Mouse (Mus musculus) forebrain, embryonic 15.5 days (tissue): Measurements from ENCODE around the gene Cherp. TPM values are rescaled to one million over a fixed set of nuclear protein-coding genes. Genes with fewer than 3 reads are reported as not detected.
A peak's percentile ranks its signal among the peaks of the same experiment; 100 is the strongest.

ENCODE experiments used
- ATAC-seq: fragments of 200-750 bp; cut with Nextera tagmentation; replicated peaks from 2 replicates; pipeline ENCODE4 v1.8.0; 2017; ENCODE audit warnings: mild to moderate bottlenecking, moderate TSS enrichment, moderate library complexity
- H3K27ac ChIP-seq: fragments of 300-500 bp; sonication (generic); replicated peaks from 2 replicates; pipeline ENCODE4 v1.5.1; 2015; ENCODE audit warnings: mild to moderate bottlenecking, inconsistent platforms
- H3K27me3 ChIP-seq: fragments of 300-500 bp; sonication (generic); 2 replicates; pipeline ENCODE4 v1.6.1; 2015; ENCODE audit warnings: inconsistent platforms
- H3K36me3 ChIP-seq: fragments of 300-500 bp; sonication (generic); 2 replicates; pipeline ENCODE4 v1.6.1; 2015; ENCODE audit warnings: mild to moderate bottlenecking, inconsistent platforms
- H3K4me1 ChIP-seq: fragments of 300-500 bp; sonication (generic); 2 replicates; pipeline ENCODE4 v1.6.1; 2015; ENCODE audit warnings: inconsistent platforms
- H3K4me2 ChIP-seq: fragments of 300-500 bp; sonication (generic); replicated peaks from 2 replicates; pipeline ENCODE4 v1.6.1; 2015; ENCODE audit warnings: mild to moderate bottlenecking, inconsistent platforms
- H3K4me3 ChIP-seq: fragments of 300-500 bp; sonication (generic); 2 replicates; pipeline ENCODE4 v1.5.1; 2015; ENCODE audit warnings: mild to moderate bottlenecking, inconsistent platforms
- H3K9ac ChIP-seq: fragments of 300-500 bp; sonication (generic); replicated peaks from 2 replicates; pipeline ENCODE4 v1.6.1; 2015; ENCODE audit warnings: mild to moderate bottlenecking, inconsistent platforms
- H3K9me3 ChIP-seq: fragments of 300-500 bp; sonication (generic); 2 replicates; pipeline ENCODE4 v1.6.1; 2016; ENCODE audit warnings: inconsistent platforms
- WGBS: fragments of 180-500 bp; shearing (Covaris S2); methylation state at CpG from one replicate; pipeline ENCODE4 v1.1.7; 2015; ENCODE audit warnings: mixed read lengths; 5-methylcytosine and 5-hydroxymethylcytosine counted together
- polyA plus RNA-seq: library from polyadenylated mRNA; unstranded; fragments of >200 nt; fragmentation: Nextera tagmentation; extraction: Ambion mirVana; gene quantifications from 2 replicates; pipeline ENCODE4 v1.2.1, GENCODE M21; 2015

Cherp gene
- polyA plus RNA-seq = 46.8 and 52.7 TPM in 2 replicates

DNA sequence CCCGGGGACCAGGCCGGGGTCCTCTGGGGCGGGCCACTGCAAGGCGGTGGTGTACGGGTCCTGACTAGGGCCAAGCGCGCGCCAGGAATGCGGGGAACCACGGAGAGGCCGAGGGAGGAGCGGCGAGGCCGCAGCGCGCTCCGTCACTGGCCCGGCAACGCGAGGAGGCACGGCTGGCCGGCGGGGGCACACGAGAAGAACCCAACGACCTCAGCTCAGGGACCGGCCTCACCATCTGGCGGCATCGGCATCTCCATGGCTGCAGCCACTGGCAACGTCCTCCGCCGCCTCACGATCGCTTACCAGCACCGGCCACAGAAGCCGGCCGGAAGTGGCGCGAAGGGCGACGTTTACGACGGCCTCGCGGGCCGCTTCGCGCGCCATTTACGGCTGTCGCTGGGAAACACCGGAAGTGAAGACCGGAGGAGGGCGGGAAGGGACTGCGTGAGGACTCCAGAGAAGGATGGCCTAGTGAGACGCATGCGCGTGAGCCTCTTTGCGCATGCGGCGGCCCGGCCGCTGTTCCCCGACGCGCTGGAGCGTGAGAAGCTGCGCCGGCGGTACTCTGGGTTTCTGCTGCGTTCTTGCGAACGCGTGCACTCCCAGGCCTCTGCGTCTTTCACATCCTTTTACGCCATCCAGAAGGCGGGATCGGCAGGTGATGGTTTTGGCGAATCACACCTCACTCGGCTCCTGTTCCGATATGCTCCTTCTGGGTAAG is at the start of gene Cherp:
Gene Cherp (minus strand): TSS at position 401 of the 721 bp plus-strand sequence.
- peak; percentile 97 for ATAC-seq
- WGBS = under 1% methylated on average over 80 of the region's 80 CpGs

DNA sequence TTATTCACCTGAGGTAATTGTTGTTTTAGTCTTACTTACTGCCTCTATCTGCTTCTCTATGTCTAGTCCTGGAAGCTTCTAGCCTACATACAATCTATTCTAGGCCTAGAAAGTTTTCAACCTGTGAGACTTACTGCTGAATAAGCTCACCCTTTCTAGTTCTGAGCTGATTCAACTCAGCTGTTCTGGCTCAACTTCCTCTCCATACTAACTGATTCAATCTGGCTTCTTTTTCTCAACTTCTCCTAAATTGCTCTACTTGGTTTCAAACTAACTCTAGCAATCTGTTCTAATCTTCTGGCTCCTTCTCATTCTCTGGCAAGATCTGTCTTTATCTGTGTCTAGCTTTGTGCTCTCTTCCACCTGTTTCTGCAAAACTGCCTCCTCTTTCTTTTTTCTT is 46.9 kb upstream of the Cherp start:
- Histone ChIP-seq H3K36me3 (no peaks in the 10 kb centered on the region), H3K27me3 (no peaks in the 10 kb centered on the region), H3K4me1 (no peaks in the 10 kb centered on the region), H3K9ac (no peak overlapping the region), H3K4me2 (no peak overlapping the region), H3K4me3 (no peak overlapping the region), H3K9me3 (no peaks in the 10 kb centered on the region), H3K27ac (no peak overlapping the region)
- ATAC-seq = no peak

More for the DNA sequence above, at the start of gene Cherp:
- Histone ChIP-seq H3K4me1 (peaks cover 23% of the 10 kb centered on the region), H3K9me3 (no peaks in the 10 kb centered on the region), H3K27ac (peak within 1 kb of the TSS; percentile 92), H3K4me3 (peak within 1 kb of the TSS; percentile 91), H3K36me3 (peaks cover 25% of the 10 kb centered on the region), H3K27me3 (no peaks in the 10 kb centered on the region), H3K9ac (peak within 1 kb of the TSS; percentile 88), H3K4me2 (peak within 1 kb of the TSS; percentile 95)

DNA sequence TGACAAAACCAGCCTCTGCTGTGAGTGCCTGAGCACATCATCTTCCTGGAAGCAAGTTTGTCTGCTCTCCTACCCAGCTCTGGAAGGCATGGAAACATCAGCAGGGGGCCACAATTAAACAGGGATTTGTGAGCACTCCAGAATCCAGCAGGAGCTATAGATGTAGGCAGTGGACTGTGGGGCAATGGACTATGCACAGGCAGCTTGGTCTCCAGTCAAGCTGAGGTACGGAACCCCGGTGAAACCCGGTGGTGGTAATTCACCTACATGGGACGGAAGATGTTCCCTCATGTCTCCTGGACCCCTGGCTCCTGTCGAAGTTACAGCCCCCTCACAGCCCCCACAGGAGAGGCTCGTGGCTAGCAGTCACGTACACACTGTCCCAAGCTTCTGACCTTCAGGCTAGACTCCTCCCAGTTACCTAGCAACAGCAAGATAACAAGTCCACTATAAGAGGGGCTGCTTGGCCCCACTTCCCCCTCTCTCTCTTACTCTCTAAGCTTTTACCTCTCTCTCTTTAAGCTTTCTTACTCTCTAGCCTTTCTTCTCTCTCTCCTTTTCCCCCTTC is 42.5 kb upstream of the Cherp start:
- Histone ChIP-seq H3K4me1 (no peaks in the 10 kb centered on the region), H3K9me3 (no peaks in the 10 kb centered on the region), H3K9ac (no peak overlapping the region), H3K27ac (no peak overlapping the region), H3K4me2 (no peak overlapping the region), H3K4me3 (no peak overlapping the region), H3K27me3 (no peaks in the 10 kb centered on the region), H3K36me3 (no peaks in the 10 kb centered on the region)
- 68% methylated on average over 7 of the region's 7 CpGs for WGBS
- ATAC-seq = no peak

DNA sequence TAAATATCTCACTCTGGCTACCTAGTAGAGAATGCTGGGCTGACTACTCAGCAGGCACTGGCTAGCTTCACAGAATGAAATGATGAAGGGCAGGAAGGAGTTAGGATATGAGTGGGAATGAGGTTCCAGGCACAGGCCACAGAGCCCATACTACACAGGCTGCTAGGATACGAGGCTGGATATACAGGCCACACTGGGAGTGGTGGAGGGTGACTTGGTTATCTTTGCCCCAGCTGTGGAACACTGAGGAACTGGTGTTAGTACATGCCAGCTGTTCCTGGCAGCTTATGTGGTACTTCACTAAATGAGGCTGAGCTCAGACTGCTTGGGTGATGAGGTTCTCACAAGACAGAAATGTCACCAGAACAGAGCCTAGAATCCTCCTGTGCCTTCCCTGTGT is 38.1 kb upstream of the Cherp start:
- H3K4me1 ChIP-seq = peaks cover 2% of the 10 kb centered on the region; the same call in 1 of the 2 replicates

DNA sequence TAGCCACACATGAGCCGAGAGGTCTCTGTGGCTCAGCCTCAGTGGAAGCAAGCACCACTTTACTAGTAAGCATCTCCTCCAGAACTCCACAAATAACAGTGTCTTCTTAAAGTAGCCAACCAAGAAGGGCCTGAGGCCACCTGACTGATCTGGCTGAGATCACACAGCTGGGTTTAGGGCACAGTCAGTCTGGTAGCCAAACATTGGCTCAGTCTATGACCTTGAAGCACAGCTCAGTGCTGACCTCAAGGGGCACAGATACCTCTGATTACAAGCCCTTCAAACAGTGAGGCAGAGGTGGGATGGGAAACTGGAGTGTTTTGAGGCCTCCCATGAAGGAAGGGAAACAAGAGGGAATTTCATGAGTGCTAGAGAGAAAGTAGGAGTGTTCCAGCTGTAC is 37.6 kb upstream of the Cherp start:
- H3K27ac ChIP-seq = no peak overlapping the region
- no peaks in the 10 kb centered on the region for H3K36me3 ChIP-seq
- no peaks in the 10 kb centered on the region for H3K9me3 ChIP-seq
- H3K4me2 ChIP-seq = no peak overlapping the region
- H3K27me3 ChIP-seq = no peaks in the 10 kb centered on the region
- H3K4me3 ChIP-seq = no peak overlapping the region
- peaks cover 4% of the 10 kb centered on the region for H3K4me1 ChIP-seq
- ATAC-seq = no peak
- WGBS = 95% methylated on average over 1 of the region's 1 CpGs
- no peak overlapping the region for H3K9ac ChIP-seq

More for the DNA sequence above, 38.1 kb upstream of the Cherp start:
- no peaks in the 10 kb centered on the region for H3K27me3 ChIP-seq
- no peaks in the 10 kb centered on the region for H3K9me3 ChIP-seq
- no peak overlapping the region for H3K27ac ChIP-seq
- no peak overlapping the region for H3K4me2 ChIP-seq
- no peak for ATAC-seq
- no peaks in the 10 kb centered on the region for H3K36me3 ChIP-seq
- no peak overlapping the region for H3K9ac ChIP-seq
- WGBS = 94% methylated on average over 1 of the region's 1 CpGs
- no peak overlapping the region for H3K4me3 ChIP-seq

DNA sequence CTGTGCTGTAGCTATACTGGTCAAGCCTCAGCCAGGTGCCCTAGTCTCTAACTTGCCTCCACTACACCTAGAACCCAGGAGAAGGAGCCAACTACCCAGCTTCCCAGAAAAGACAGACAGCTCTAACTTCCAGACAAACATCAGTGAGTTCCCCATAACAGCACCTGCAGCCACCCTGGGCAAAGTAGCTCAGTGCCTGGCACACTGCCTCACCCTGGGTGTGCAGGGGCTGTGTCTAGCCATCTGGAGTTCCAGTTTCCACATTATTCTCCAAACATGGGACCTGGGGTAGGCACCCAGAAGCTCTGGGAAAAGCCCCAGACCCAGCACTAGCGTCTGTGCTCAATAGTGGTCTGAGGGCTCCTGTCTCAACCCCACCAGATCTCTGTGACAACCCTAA is 32.5 kb upstream of the Cherp start:
- Histone ChIP-seq H3K4me1 (peaks cover 36% of the 10 kb centered on the region), H3K27ac (no peak overlapping the region), H3K27me3 (no peaks in the 10 kb centered on the region), H3K9ac (no peak overlapping the region), H3K4me3 (no peak overlapping the region), H3K4me2 (no peak overlapping the region), H3K36me3 (no peaks in the 10 kb centered on the region), H3K9me3 (no peaks in the 10 kb centered on the region)
- 73% methylated on average over 1 of the region's 1 CpGs for WGBS
- ATAC-seq = no peak

DNA sequence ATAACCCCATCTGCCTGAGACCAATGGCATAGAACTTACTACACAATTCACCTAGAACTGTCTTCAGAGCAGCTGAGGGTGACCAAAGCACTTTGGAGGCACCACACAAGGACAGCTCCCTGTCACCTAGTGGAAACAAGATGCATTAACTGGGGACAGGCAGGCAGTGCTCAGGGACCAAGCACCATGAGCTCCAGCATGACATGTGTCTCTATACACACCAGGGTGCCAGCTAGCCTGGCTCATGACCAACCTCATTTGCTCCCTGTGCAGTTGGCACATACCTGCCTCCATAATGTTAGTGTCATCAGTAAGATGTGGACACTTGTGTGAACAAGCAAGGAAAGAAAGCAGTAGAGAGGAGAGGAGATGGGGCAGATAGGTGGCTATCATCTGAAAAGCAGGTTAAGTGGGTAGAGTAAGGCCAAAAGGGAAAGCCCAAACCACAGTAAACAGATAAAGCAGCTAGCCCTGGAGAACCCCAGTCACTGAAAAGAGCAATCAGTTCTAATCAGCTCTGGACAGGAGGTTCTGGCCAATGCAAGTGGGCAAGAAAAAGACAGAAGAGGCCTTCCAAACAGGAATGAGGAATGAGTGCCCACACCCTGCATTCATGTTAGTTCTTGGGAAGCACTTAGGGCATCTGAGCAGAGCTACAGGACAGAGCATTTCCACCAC is 29.8 kb upstream of the Cherp start:
- 0 out of 2 replicates have a peak, but pooled peaks have one; percentile 30 for ATAC-seq
- Histone ChIP-seq H3K4me3 (no peak overlapping the region), H3K4me2 (no peak overlapping the region), H3K9me3 (no peaks in the 10 kb centered on the region), H3K9ac (no peak overlapping the region), H3K4me1 (peaks cover 40% of the 10 kb centered on the region), H3K27me3 (no peaks in the 10 kb centered on the region), H3K36me3 (no peaks in the 10 kb centered on the region), H3K27ac (peak overlapping the region; percentile 55; the same call in 1 of the 2 replicates)

DNA sequence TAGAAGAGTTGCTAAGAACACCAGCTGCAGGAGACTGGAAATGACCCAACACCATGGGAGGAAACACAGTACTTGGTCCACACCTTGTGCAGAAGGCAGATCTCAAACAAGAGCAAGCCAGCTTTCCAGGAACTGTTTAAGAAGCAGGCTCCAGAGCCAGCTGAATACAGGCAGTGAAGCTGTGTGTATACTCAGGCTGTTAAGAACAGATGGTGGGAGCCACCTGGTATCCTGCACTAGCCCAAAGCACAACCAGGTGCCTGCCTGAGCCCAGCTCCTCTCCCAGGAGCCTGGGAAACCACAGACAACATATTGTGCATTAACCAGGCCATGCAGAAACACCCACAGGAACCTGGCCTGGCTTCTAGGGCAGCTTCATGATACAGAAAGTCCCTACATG is 29.1 kb upstream of the Cherp start:
- H3K9ac ChIP-seq = no peak overlapping the region
- no peaks in the 10 kb centered on the region for H3K9me3 ChIP-seq
- H3K27me3 ChIP-seq = no peaks in the 10 kb centered on the region
- H3K4me2 ChIP-seq = no peak overlapping the region
- H3K36me3 ChIP-seq = no peaks in the 10 kb centered on the region
- peak; percentile 75 for ATAC-seq
- H3K4me1 ChIP-seq = peaks cover 37% of the 10 kb centered on the region
- peak overlapping the region; percentile 55 for H3K27ac ChIP-seq
- no peak overlapping the region for H3K4me3 ChIP-seq

DNA sequence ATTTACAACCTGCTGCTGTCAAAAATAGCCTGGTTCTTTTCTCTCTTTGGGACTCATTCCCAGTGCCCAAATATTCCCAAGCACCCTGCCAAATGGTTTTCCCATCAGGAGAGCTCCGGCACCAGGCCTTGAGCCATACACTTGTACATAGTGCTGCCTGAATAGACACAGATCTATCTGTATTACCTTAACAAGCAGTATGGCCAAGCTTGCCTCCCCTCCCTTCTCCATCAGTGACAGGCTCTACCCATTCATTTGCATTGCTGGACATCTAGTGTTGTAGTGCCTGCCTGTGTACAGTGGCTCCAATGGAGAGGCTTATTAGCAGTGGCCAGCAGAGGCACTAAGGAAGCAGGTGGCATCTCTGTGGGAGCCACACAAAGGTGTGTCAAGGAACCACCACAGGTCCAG is 25.5 kb upstream of the Cherp start:
- Histone ChIP-seq H3K27ac (no peak overlapping the region), H3K4me1 (peaks cover 35% of the 10 kb centered on the region), H3K9me3 (no peaks in the 10 kb centered on the region), H3K27me3 (no peaks in the 10 kb centered on the region), H3K4me2 (no peak overlapping the region), H3K4me3 (no peak overlapping the region), H3K9ac (no peak overlapping the region), H3K36me3 (peaks cover 11% of the 10 kb centered on the region)
- 91% methylated on average over 1 of the region's 1 CpGs for WGBS
- ATAC-seq = no peak

DNA sequence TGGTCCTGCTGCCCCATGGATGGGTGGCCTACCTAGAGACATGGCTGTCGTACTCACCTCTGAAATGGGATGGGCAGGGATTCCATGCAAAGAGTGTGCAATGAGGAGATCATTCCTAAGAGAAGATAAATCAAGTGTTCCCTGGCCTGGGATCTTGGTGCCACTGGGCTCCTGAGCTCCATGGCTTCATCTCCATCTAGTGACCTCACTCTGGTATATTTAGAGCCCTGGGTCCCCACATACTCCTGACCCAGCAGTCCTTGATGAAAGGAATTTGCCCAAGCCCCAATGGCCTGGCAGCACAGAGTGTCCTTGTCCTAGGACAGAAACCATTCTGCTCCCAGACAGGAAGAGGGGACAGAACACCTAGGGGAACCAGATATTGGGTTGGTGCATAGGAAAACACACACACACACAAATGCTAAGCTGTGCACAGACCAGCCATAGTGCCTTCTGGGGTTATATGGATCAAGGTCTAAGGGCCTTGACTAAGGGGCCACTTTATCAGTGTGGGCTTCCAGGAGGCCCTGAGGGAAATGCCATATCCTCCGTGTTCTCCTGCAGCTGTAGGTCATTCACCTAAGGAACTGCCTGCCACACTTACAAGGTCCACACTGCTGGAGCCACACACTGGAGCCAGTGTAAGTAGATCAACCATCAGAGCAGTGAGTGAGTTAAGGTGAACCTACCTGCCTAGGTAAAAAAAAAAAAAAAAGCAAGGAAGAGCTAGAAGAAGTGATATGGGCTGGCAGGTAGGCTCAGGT is 24.7 kb upstream of the Cherp start:
- peaks cover 19% of the 10 kb centered on the region for H3K36me3 ChIP-seq
- WGBS = 86% methylated on average over 2 of the region's 2 CpGs
- no peak overlapping the region for H3K27ac ChIP-seq
- no peak overlapping the region for H3K9ac ChIP-seq
- H3K4me2 ChIP-seq = no peak overlapping the region
- H3K27me3 ChIP-seq = no peaks in the 10 kb centered on the region
- ATAC-seq = no peak
- H3K4me3 ChIP-seq = no peak overlapping the region
- H3K4me1 ChIP-seq = peaks cover 30% of the 10 kb centered on the region
- no peaks in the 10 kb centered on the region for H3K9me3 ChIP-seq

DNA sequence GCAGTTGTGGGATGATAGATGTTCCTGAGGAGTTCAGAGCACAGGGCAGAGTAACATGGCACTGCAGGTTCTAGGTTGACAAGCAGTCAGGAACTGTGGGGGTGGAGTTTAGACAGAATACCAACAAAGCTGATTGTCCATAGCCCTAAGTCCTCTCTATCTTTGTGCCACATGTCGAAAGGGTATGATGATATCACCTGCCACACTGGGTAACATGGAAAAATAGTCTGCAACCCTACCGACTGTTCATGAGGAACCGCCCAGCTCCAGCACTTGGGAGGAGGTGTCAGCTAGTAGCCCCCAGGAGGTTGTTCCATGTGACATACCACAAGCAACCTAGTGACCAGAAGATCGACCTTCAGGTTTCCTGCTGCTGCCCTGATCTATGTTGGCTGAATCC is 23.5 kb upstream of the Cherp start:
- no peak for ATAC-seq
- H3K9ac ChIP-seq = no peak overlapping the region
- no peak overlapping the region for H3K27ac ChIP-seq
- peaks cover 19% of the 10 kb centered on the region for H3K36me3 ChIP-seq
- no peaks in the 10 kb centered on the region for H3K27me3 ChIP-seq
- H3K9me3 ChIP-seq = no peaks in the 10 kb centered on the region
- 94% methylated on average over 4 of the region's 4 CpGs for WGBS
- H3K4me3 ChIP-seq = no peak overlapping the region
- no peak overlapping the region for H3K4me2 ChIP-seq
- H3K4me1 ChIP-seq = peaks cover 28% of the 10 kb centered on the region

DNA sequence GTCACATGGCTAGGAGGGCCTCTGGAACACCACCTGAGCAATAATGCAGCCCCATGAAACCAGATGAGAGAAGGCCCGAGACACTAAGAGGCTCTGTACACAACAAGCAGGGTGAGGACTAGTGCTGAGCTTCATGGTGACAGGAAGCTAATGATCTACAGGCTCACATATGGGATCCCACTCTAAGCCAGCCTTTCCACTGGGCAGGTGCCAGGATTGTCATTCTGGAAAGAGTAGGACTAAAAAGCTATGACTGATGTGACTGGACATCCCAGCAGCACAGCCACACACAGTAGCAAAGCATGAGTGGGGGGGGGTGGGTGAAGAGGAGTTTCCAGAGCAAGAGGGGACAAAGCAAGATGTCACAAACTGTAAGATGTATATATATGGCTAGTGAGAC is 22.9 kb upstream of the Cherp start:
- no peaks in the 10 kb centered on the region for H3K27me3 ChIP-seq
- no peak for ATAC-seq
- WGBS = 75% methylated on average over 1 of the region's 1 CpGs
- H3K4me1 ChIP-seq = peaks cover 26% of the 10 kb centered on the region
- no peak overlapping the region for H3K9ac ChIP-seq
- H3K36me3 ChIP-seq = peaks cover 19% of the 10 kb centered on the region
- no peaks in the 10 kb centered on the region for H3K9me3 ChIP-seq
- H3K27ac ChIP-seq = no peak overlapping the region
- no peak overlapping the region for H3K4me2 ChIP-seq
- H3K4me3 ChIP-seq = no peak overlapping the region
